Comparison of ENCODE assay signal across 18 mouse cellular contexts in the genomic region with DNA sequence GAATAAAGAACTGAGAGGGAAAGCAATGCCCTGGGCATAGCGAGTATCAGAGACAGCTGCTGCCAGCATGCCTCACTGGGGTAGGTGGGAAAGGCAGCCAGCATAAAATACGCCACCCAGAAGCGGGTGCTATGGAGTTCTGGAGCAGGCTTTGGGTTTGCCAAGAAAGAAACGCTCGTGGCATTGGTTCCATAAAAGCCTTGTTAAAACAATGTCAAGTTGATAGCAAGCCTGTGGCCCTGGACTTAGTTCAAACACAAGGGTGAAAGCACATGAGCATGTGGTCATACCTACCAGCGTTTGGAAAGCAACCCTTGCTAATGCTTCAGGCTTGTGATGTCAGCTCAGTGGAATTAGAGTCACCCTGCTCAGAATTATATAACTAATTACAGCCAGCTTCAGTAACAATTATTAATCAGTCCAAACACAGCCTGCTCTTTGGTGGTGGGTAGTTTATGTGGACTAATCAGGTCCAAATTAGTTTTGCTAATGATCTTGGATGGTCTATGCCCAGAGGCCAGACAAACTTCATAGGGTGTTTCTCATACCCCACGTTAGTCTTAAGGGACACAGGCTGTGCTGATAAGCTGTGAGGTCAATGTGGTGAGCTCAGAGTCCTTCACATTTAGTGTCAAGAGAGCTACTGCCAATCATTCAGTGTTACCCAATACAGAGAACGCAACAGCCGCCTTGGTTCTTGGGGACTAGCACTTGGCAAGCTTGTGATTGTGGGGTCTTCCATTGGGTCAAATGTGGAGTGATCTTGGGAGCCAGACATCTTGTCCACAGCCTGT. TPM values are rescaled to one million over a fixed set of nuclear protein-coding genes. Genes with fewer than 3 reads are reported as not detected.
DNase-seq lines count a peak whose midpoint lies in the region; ATAC-seq and TF ChIP-seq lines count a peak whose summit lies in the region.
"Had no signal": no experiment of that assay in that cellular context is flagged by ENCODE, and none has a peak within 500 bp of the region (broad histone marks: within the 10 kb centered on the region; RNA-seq: fewer than 3 reads in every experiment).

No protein-coding gene starts in this region.

- no peaks in the 10 kb centered on the region for H3K27me3 ChIP-seq in forebrain, embryonic 15.5 days
- H3K27me3 ChIP-seq in forebrain, embryonic 11.5 days (ENCODE audit: control insufficient read depth, insufficient read depth, low read length), result no peaks in the 10 kb centered on the region
- no peaks in the 10 kb centered on the region for H3K27me3 ChIP-seq in limb, embryonic 14.5 days (ENCODE audit: control insufficient read depth, insufficient read depth, low read length)
- H3K27me3 ChIP-seq in limb, embryonic 10.5 days (ENCODE audit: low read depth, poor library complexity, severe bottlenecking), result peaks cover 7% of the 10 kb centered on the region
- no peaks in the 10 kb centered on the region for H3K27me3 ChIP-seq in midbrain, embryonic 10.5 days (ENCODE audit: low read depth, poor library complexity, severe bottlenecking)
- H3K27me3 ChIP-seq: kidney, embryonic 15.5 days had no signal

- TF ChIP-seq POLR2A in limb, embryonic 14.5 days (IDR thresholded peaks at IDR 0.05; ENCODE audit: borderline replicate concordance, extremely low read depth, insufficient read depth, insufficient read length), result no peak

- no peak overlapping the region for H3K9ac ChIP-seq in forebrain, embryonic 15.5 days (replicated peaks)
- no peak overlapping the region for H3K9ac ChIP-seq in forebrain, embryonic 11.5 days (ENCODE audit: low read length)
- no peak overlapping the region for H3K9ac ChIP-seq in limb, embryonic 14.5 days (ENCODE audit: low read depth, low read length, severe bottlenecking)
- H3K9ac ChIP-seq: hindbrain, embryonic 14.5 days; kidney, embryonic 15.5 days had no signal

- DNase-seq in forebrain, embryonic 11.5 days (ENCODE audit: low spot score), result no peak
- peak; percentile 59 for DNase-seq in limb, embryonic 14.5 days (ENCODE audit: low spot score)
- DNase-seq in limb, embryonic 10.5 days (ENCODE audit: low spot score), result no peak
- peak; percentile 76 for DNase-seq in heart, adult 8-10 months (ENCODE audit: low spot score)
- DNase-seq in midbrain, embryonic 10.5 days (ENCODE audit: low spot score), result no peak
- no peak for DNase-seq in embryo, embryonic 9.5 days (ENCODE audit: extremely low spot score)
- DNase-seq in spleen, postnatal 36 days (ENCODE audit: low spot score in 2 of 2), result no peak
- DNase-seq: gastrocnemius, postnatal 10 days; right cerebral cortex, postnatal 14 days; thymus, postnatal 25 days had no signal

- ATAC-seq in forebrain, embryonic 15.5 days (replicated peaks), result peak; percentile 58
- no peak for ATAC-seq in forebrain, embryonic 11.5 days (replicated peaks; ENCODE audit: low FRiP score)
- ATAC-seq in limb, embryonic 14.5 days (ENCODE audit: low FRiP score, low read depth), result peak; percentile 57
- ATAC-seq: activated CD4-positive, CD25-positive, alpha-beta regulatory T cell, adult 4 months had no signal

- 62% methylated on average over 9 of the region's 9 CpGs for WGBS in forebrain, embryonic 15.5 days
- 85% methylated on average over 9 of the region's 9 CpGs for WGBS in forebrain, embryonic 11.5 days
- WGBS in limb, embryonic 14.5 days, result 60% methylated on average over 9 of the region's 9 CpGs
- 82% methylated on average over 9 of the region's 9 CpGs for WGBS in limb, embryonic 10.5 days
- 92% methylated on average over 9 of the region's 9 CpGs for WGBS in midbrain, embryonic 10.5 days

- no peak overlapping the region for H3K4me2 ChIP-seq in forebrain, embryonic 15.5 days (replicated peaks)
- H3K4me2 ChIP-seq in forebrain, embryonic 11.5 days (ENCODE audit: low read depth, low read length, severe bottlenecking), result no peak overlapping the region
- H3K4me2 ChIP-seq in limb, embryonic 14.5 days (replicated peaks; ENCODE audit: low read depth, low read length, severe bottlenecking), result no peak overlapping the region
- H3K4me2 ChIP-seq: hindbrain, embryonic 14.5 days; kidney, embryonic 15.5 days; liver, embryonic 11.5 days had no signal

- H3K4me1 ChIP-seq in forebrain, embryonic 15.5 days, result no peaks in the 10 kb centered on the region
- H3K4me1 ChIP-seq in forebrain, embryonic 11.5 days (replicated peaks; ENCODE audit: control insufficient read depth, insufficient read depth, low read length), result peaks cover 2% of the 10 kb centered on the region; the same call in 1 of the 2 replicates
- H3K4me1 ChIP-seq in limb, embryonic 14.5 days (ENCODE audit: control insufficient read depth, insufficient read depth, low read length), result peaks cover 26% of the 10 kb centered on the region
- peaks cover 25% of the 10 kb centered on the region for H3K4me1 ChIP-seq in limb, embryonic 10.5 days
- H3K4me1 ChIP-seq in midbrain, embryonic 10.5 days, result peaks cover 25% of the 10 kb centered on the region
- H3K4me1 ChIP-seq: megakaryocyte, embryonic 14.5 days had no signal

- H3K4me3 ChIP-seq in forebrain, embryonic 15.5 days, result no peak overlapping the region
- H3K4me3 ChIP-seq in forebrain, embryonic 11.5 days (ENCODE audit: low read depth, low read length), result no peak overlapping the region
- no peak overlapping the region for H3K4me3 ChIP-seq in limb, embryonic 14.5 days (replicated peaks; ENCODE audit: low read length)
- H3K4me3 ChIP-seq in limb, embryonic 10.5 days, result no peak overlapping the region
- no peak overlapping the region for H3K4me3 ChIP-seq in midbrain, embryonic 10.5 days
- H3K4me3 ChIP-seq: kidney, embryonic 15.5 days; megakaryocyte, embryonic 14.5 days had no signal

- no peak overlapping the region for H3K27ac ChIP-seq in forebrain, embryonic 15.5 days (replicated peaks)
- no peak overlapping the region for H3K27ac ChIP-seq in forebrain, embryonic 11.5 days (ENCODE audit: low read depth, low read length)
- no peak overlapping the region for H3K27ac ChIP-seq in limb, embryonic 14.5 days (replicated peaks; ENCODE audit: low read depth, low read length)
- no peak overlapping the region for H3K27ac ChIP-seq in limb, embryonic 10.5 days
- no peak overlapping the region for H3K27ac ChIP-seq in midbrain, embryonic 10.5 days (replicated peaks)
- H3K27ac ChIP-seq: hindbrain, embryonic 14.5 days; kidney, embryonic 15.5 days had no signal

- no peaks in the 10 kb centered on the region for H3K9me3 ChIP-seq in forebrain, embryonic 15.5 days
- no peaks in the 10 kb centered on the region for H3K9me3 ChIP-seq in forebrain, embryonic 11.5 days (ENCODE audit: control insufficient read depth, low read length)
- no peaks in the 10 kb centered on the region for H3K9me3 ChIP-seq in limb, embryonic 14.5 days (ENCODE audit: control insufficient read depth, low read length)
- H3K9me3 ChIP-seq in limb, embryonic 10.5 days (replicated peaks), result no peaks in the 10 kb centered on the region
- H3K9me3 ChIP-seq in midbrain, embryonic 10.5 days (replicated peaks), result no peaks in the 10 kb centered on the region
- H3K9me3 ChIP-seq: kidney, embryonic 15.5 days had no signal

- no peaks in the 10 kb centered on the region for H3K36me3 ChIP-seq in forebrain, embryonic 15.5 days
- no peaks in the 10 kb centered on the region for H3K36me3 ChIP-seq in forebrain, embryonic 11.5 days (ENCODE audit: control insufficient read depth, insufficient read depth, low read length)
- H3K36me3 ChIP-seq in limb, embryonic 14.5 days (ENCODE audit: control insufficient read depth, insufficient read depth, low read length), result no peaks in the 10 kb centered on the region
- no peaks in the 10 kb centered on the region for H3K36me3 ChIP-seq in limb, embryonic 10.5 days
- H3K36me3 ChIP-seq in midbrain, embryonic 10.5 days, result no peaks in the 10 kb centered on the region
- H3K36me3 ChIP-seq: kidney, embryonic 15.5 days had no signal

RNA-seq across cellular contexts. Expression of gene Ackr3, which starts 34.5 kb away (rescaled TPM):
- polyA plus RNA-seq in forebrain, embryonic 15.5 days (2015; fragmentation: Nextera tagmentation; extraction: Ambion mirVana), result 23.7 and 23.8 TPM in 2 replicates
- 31.2 and 31.9 TPM in 2 replicates for polyA plus RNA-seq in forebrain, embryonic 11.5 days (2014; fragmentation: Nextera tagmentation; extraction: Ambion mirVana)
- 93.8 and 129 TPM in 2 replicates for polyA plus RNA-seq in limb, embryonic 14.5 days (2012; rRNA removed)
- 49.7 and 54.9 TPM in 2 replicates for polyA plus RNA-seq in limb, embryonic 14.5 days (2014; fragmentation: Nextera tagmentation; extraction: Ambion mirVana)
- 12.9 and 16.5 TPM in 2 replicates for polyA plus RNA-seq in limb, embryonic 10.5 days (2016; fragmentation: Nextera tagmentation; extraction: Ambion mirVana)
- total RNA-seq in heart, adult 8-10 months (2022), result 10 to 100 TPM; 46.3 to 71.9 (median 54.9) TPM
- 26.3 and 30.9 TPM in 2 replicates for polyA plus RNA-seq in midbrain, embryonic 10.5 days (2016; fragmentation: Nextera tagmentation; extraction: Ambion mirVana)
- total RNA-seq: common myeloid progenitor, adult 5-6 weeks; neutrophil, adult 5-6 weeks had no signal

Comparison
In these comparisons a context has a peak if more than half of its experiments do, and no peak if none do; other contexts are left out.
1. DNase-seq: peak in limb, embryonic 14.5 days (single experiment) and heart, adult 8-10 months (single experiment); none in forebrain, embryonic 11.5 days (single experiment), limb, embryonic 10.5 days (single experiment), midbrain, embryonic 10.5 days (single experiment), embryo, embryonic 9.5 days (single experiment) and spleen, postnatal 36 days (0 of 2).